ENCODE assay signal across 8 mouse cellular contexts in genomic region chr11:101278223-101279192, GRCm38 (mm10). TPM values are rescaled to one million over a fixed set of nuclear protein-coding genes. Genes with fewer than 3 reads are reported as not detected.
A peak's percentile ranks its signal among the peaks of the same experiment; 100 is the strongest.
DNase-seq lines count a peak whose midpoint lies in the region; ATAC-seq and TF ChIP-seq lines count a peak whose summit lies in the region.

Gene Cntd1 (plus strand): TSS chr11:101279012.
Gene Coa3 (minus strand): TSS chr11:101279114.

- no peak for TF ChIP-seq EP300 in MEL (IDR thresholded peaks at IDR 0.05; ENCODE audit: low read depth in 1 of 2, low read length in 2 of 2)
- TF ChIP-seq EP300 in liver, postnatal 0 days (IDR thresholded peaks at IDR 0.05; ENCODE audit: low read depth): no peak

- peaks cover 0 to 13% of the 10 kb centered on the region in 2 experiments; a peak in 2 of 4 replicates for H3K36me3 ChIP-seq in MEL (ENCODE audit: control insufficient read depth in 1 of 2, insufficient read depth in 2 of 2, low read length in 2 of 2)
- H3K36me3 ChIP-seq in forebrain, embryonic 15.5 days: no peaks in the 10 kb centered on the region
- H3K36me3 ChIP-seq in liver, postnatal 0 days (replicated peaks; ENCODE audit: insufficient read depth, low read length): no peaks in the 10 kb centered on the region; the same call in 1 of the 2 replicates
- H3K36me3 ChIP-seq in neural tube, embryonic 14.5 days (ENCODE audit: control insufficient read depth, insufficient read depth, low read length): no peaks in the 10 kb centered on the region
- H3K36me3 ChIP-seq in testis, adult 2 months (ENCODE audit: control insufficient read depth, insufficient read depth, low read length): no peaks in the 10 kb centered on the region

- 10% methylated on average over 45 of the region's 45 CpGs for WGBS in forebrain, embryonic 15.5 days
- WGBS in liver, postnatal 0 days (ENCODE audit: insufficient replicate concordance): 4% methylated on average over 45 of the region's 45 CpGs
- 11% methylated on average over 45 of the region's 45 CpGs for WGBS in neural tube, embryonic 14.5 days

- peak; percentile 98 for DNase-seq in MEL (ENCODE audit: low read depth, low spot score)
- DNase-seq in cerebellum, adult 11-12 months: peak; percentile 80
- peak; percentile 71 for DNase-seq in heart, postnatal 25 days (ENCODE audit: low spot score)
- DNase-seq in layer of hippocampus, adult 11-12 months (ENCODE audit: low spot score): peak; percentile 84
- DNase-seq in liver, postnatal 0 days: peak; percentile 85

- intact Hi-C loops in heart, postnatal 25 days (cut with DNase I): loop anchor here (2.0 kb wide), 1 partner anchor 18 kb away; the partner anchor contains the start of gene Wnk4

- peaks cover 15% of the 10 kb centered on the region for H3K79me2 ChIP-seq in MEL (ENCODE audit: control insufficient read depth, insufficient read depth, low read length, poor library complexity)

- H3K4me3 ChIP-seq in MEL (ENCODE audit: control insufficient read depth in 1 of 2, insufficient read depth in 1 of 2, low read depth in 2 of 2, low read length in 2 of 2): peak within 1 kb of the TSS; percentile 76 to 80
- peak within 1 kb of the TSS; percentile 92 for H3K4me3 ChIP-seq in forebrain, embryonic 15.5 days
- peak within 1 kb of the TSS; percentile 85 for H3K4me3 ChIP-seq in liver, postnatal 0 days (ENCODE audit: low read depth, low read length)
- peak within 1 kb of the TSS; percentile 67 for H3K4me3 ChIP-seq in neural tube, embryonic 14.5 days (ENCODE audit: low read depth, low read length)
- peak within 1 kb of the TSS; percentile 99 for H3K4me3 ChIP-seq in testis, adult 2 months (ENCODE audit: control insufficient read depth, low read depth, low read length)

- H3K27ac ChIP-seq in MEL (ENCODE audit: control insufficient read depth, low read depth, low read length): peak within 1 kb of the TSS; percentile 69
- H3K27ac ChIP-seq in forebrain, embryonic 15.5 days (replicated peaks): peak within 1 kb of the TSS; percentile 69
- peak within 1 kb of the TSS; percentile 80 for H3K27ac ChIP-seq in liver, postnatal 0 days (ENCODE audit: low read depth)
- 0 out of 2 replicates have a peak within 1 kb of the TSS, but pooled peaks have one; percentile 23 for H3K27ac ChIP-seq in neural tube, embryonic 14.5 days (ENCODE audit: low read depth, low read length)
- H3K27ac ChIP-seq in testis, adult 2 months (ENCODE audit: control insufficient read depth, insufficient read depth, low read depth, low read length): peak within 1 kb of the TSS; percentile 96

- TF ChIP-seq CTCF in MEL (IDR thresholded peaks at IDR 0.05 in 2 of 3, conservative IDR thresholded peaks at IDR 0.05 in 1 of 3; ENCODE audit: control insufficient read depth in 1 of 3, insufficient read depth in 1 of 3, low read depth in 2 of 3, low read length in 3 of 3, poor library complexity in 1 of 3, severe bottlenecking in 1 of 3): no peak
- TF ChIP-seq CTCF in liver, postnatal 0 days (IDR thresholded peaks at IDR 0.05; ENCODE audit: low read depth): peak; percentile 5; the same call in 1 of the 2 replicates
- TF ChIP-seq CTCF in testis, adult 2 months (IDR thresholded peaks at IDR 0.05; ENCODE audit: control insufficient read depth, insufficient read depth, insufficient replicate concordance, low read depth, low read length): 0 out of 2 replicates have a peak, but pooled peaks have one; percentile 1

- peak; percentile 98 for ATAC-seq in forebrain, embryonic 15.5 days (replicated peaks)
- peak; percentile 92 for ATAC-seq in liver, postnatal 0 days
- peak; percentile 96 for ATAC-seq in neural tube, embryonic 14.5 days (ENCODE audit: low read depth)

- H3K9me3 ChIP-seq in MEL (replicated peaks; ENCODE audit: insufficient read depth, low read length): no peaks in the 10 kb centered on the region
- H3K9me3 ChIP-seq in forebrain, embryonic 15.5 days: no peaks in the 10 kb centered on the region
- H3K9me3 ChIP-seq in liver, postnatal 0 days (ENCODE audit: low read length): no peaks in the 10 kb centered on the region
- H3K9me3 ChIP-seq in neural tube, embryonic 14.5 days (ENCODE audit: control insufficient read depth, low read length): no peaks in the 10 kb centered on the region

- H3K9ac ChIP-seq in MEL (ENCODE audit: control insufficient read depth, low read depth, low read length, poor library complexity, severe bottlenecking): peak within 1 kb of the TSS; percentile 79
- H3K9ac ChIP-seq in forebrain, embryonic 15.5 days (replicated peaks): peak within 1 kb of the TSS; percentile 92
- H3K9ac ChIP-seq in liver, postnatal 0 days (replicated peaks): peak within 1 kb of the TSS; percentile 77
- H3K9ac ChIP-seq in neural tube, embryonic 14.5 days (replicated peaks; ENCODE audit: low read depth, low read length): peak within 1 kb of the TSS; percentile 65

- no peak for TF ChIP-seq RAD21 in MEL (IDR thresholded peaks at IDR 0.05; ENCODE audit: low read depth, low read length)

- H3K4me1 ChIP-seq in MEL (ENCODE audit: control insufficient read depth in 1 of 2, insufficient read depth in 2 of 2, low read length in 2 of 2): peaks cover 0 to 18% of the 10 kb centered on the region in 2 experiments; a peak in 3 of 4 replicates
- H3K4me1 ChIP-seq in forebrain, embryonic 15.5 days: peaks cover 28% of the 10 kb centered on the region
- peaks cover 27% of the 10 kb centered on the region for H3K4me1 ChIP-seq in liver, postnatal 0 days (ENCODE audit: insufficient read depth)
- H3K4me1 ChIP-seq in neural tube, embryonic 14.5 days (ENCODE audit: control insufficient read depth, insufficient read depth, low read length): peaks cover 17% of the 10 kb centered on the region
- H3K4me1 ChIP-seq in testis, adult 2 months (ENCODE audit: control insufficient read depth, insufficient read depth, low read length): peaks cover 11% of the 10 kb centered on the region

- H3K27me3 ChIP-seq in MEL (ENCODE audit: control insufficient read depth in 1 of 2, insufficient read depth in 2 of 2, low read length in 2 of 2): no peaks in the 10 kb centered on the region
- H3K27me3 ChIP-seq in forebrain, embryonic 15.5 days: no peaks in the 10 kb centered on the region
- H3K27me3 ChIP-seq in liver, postnatal 0 days (ENCODE audit: insufficient read depth, low read length): no peaks in the 10 kb centered on the region
- no peaks in the 10 kb centered on the region for H3K27me3 ChIP-seq in neural tube, embryonic 14.5 days (ENCODE audit: control insufficient read depth, insufficient read depth, low read length)
- no peaks in the 10 kb centered on the region for H3K27me3 ChIP-seq in testis, adult 2 months (ENCODE audit: control insufficient read depth, insufficient read depth, low read length)

- H3K4me2 ChIP-seq in forebrain, embryonic 15.5 days (replicated peaks): peak within 1 kb of the TSS; percentile 63
- H3K4me2 ChIP-seq in liver, postnatal 0 days (ENCODE audit: low read depth, low read length): peak within 1 kb of the TSS; percentile 83
- peak within 1 kb of the TSS; percentile 82 for H3K4me2 ChIP-seq in neural tube, embryonic 14.5 days (ENCODE audit: low read depth, low read length)

- TF ChIP-seq POLR2A in MEL (IDR thresholded peaks at IDR 0.05; ENCODE audit: control insufficient read depth in 1 of 2, insufficient read depth in 1 of 2, low read depth in 1 of 2, low read length in 2 of 2, poor library complexity in 1 of 2): peak; percentile 88 to 96
- TF ChIP-seq POLR2A in testis, adult 2 months (IDR thresholded peaks at IDR 0.05; ENCODE audit: control insufficient read depth, low read depth, low read length): peak; percentile 56

TF ChIP-seq in MEL, 35 proteins besides CTCF, POLR2A, EP300 and RAD21 (continues in another document):
- TF ChIP-seq MYB (IDR thresholded peaks at IDR 0.05; ENCODE audit: low read depth, low read length) (peak; percentile 81), CHD1 (IDR thresholded peaks at IDR 0.05; ENCODE audit: low read depth, low read length) (peak; percentile 87; the same call in 1 of the 2 replicates), SIN3A (IDR thresholded peaks at IDR 0.05; ENCODE audit: low read length) (peak; percentile 88; the same call in 1 of the 2 replicates), TCF12 (IDR thresholded peaks at IDR 0.05; ENCODE audit: low read depth, low read length) (peak; percentile 67), GABPA (IDR thresholded peaks at IDR 0.05; ENCODE audit: low read depth, low read length) (no peak), GATA1 (IDR thresholded peaks at IDR 0.05; ENCODE audit: low read depth, low read length) (no peak), BHLHE40 (IDR thresholded peaks at IDR 0.05; ENCODE audit: borderline replicate concordance, low read depth, low read length) (no peak), KAT2A (conservative IDR thresholded peaks at IDR 0.05; ENCODE audit: low read depth, low read length) (peak; percentile 87), POLR2AphosphoS5 (IDR thresholded peaks at IDR 0.05; ENCODE audit: borderline replicate concordance, low read depth, low read length) (no peak), USF1 (IDR thresholded peaks at IDR 0.05; ENCODE audit: low read depth, low read length) (peak; percentile 72), ETS1 (IDR thresholded peaks at IDR 0.05; ENCODE audit: low read depth, low read length) (peak; percentile 39; the same call in 1 of the 2 replicates), MYC (IDR thresholded peaks at IDR 0.05; ENCODE audit: low read depth, low read length) (peak; percentile 75), MEF2A (IDR thresholded peaks at IDR 0.05; ENCODE audit: extremely low read depth, insufficient replicate concordance, low read depth, low read length, poor library complexity, severe bottlenecking) (no peak)

RNA-seq across cellular contexts. Expression of gene Cntd1, which starts in this region (rescaled TPM):
- 2.4 TPM in 2 replicates for total RNA-seq in MEL (2012; rRNA removed)
- under 1 TPM in 1 of 2 experiments, not detected in 1; 0.84 TPM for polyA plus RNA-seq in MEL (2012; ENCODE audit: insufficient read depth in 1 of 2, insufficient read length in 2 of 2, low read depth in 1 of 2, low replicate concordance in 2 of 2, missing spikeins in 1 of 2)
- polyA plus RNA-seq in forebrain, embryonic 15.5 days (2015; fragmentation: Nextera tagmentation; extraction: Ambion mirVana): 1.4 and 1.5 TPM in 2 replicates
- under 1 TPM; 0.10 to 0.28 TPM for total RNA-seq in heart, postnatal 25 days (2021)
- 0.19 and 0.29 TPM in 2 replicates for polyA plus RNA-seq in liver, postnatal 0 days (2015; fragmentation: Nextera tagmentation; extraction: Ambion mirVana)
- polyA plus RNA-seq in neural tube, embryonic 14.5 days (2014; fragmentation: Nextera tagmentation; extraction: Ambion mirVana): 0.75 and 0.86 TPM in 2 replicates
- polyA plus RNA-seq in testis, adult 2 months (2012; rRNA removed): 37.1 and 54.6 TPM in 2 replicates

RNA-seq across cellular contexts. Expression of gene Coa3, which starts in this region (rescaled TPM):
- total RNA-seq in MEL (2012; rRNA removed): 294 and 325 TPM in 2 replicates
- 100 to 1,000 TPM in 1 of 2 experiments, not detected in 1; 120 TPM for polyA plus RNA-seq in MEL (2012; ENCODE audit: insufficient read depth in 1 of 2, insufficient read length in 2 of 2, low read depth in 1 of 2, low replicate concordance in 2 of 2, missing spikeins in 1 of 2)
- polyA plus RNA-seq in forebrain, embryonic 15.5 days (2015; fragmentation: Nextera tagmentation; extraction: Ambion mirVana): 208 and 211 TPM in 2 replicates
- total RNA-seq in heart, postnatal 25 days (2021): 10 to 100 TPM; 89.0 to 96.9 TPM
- 79.9 and 86.6 TPM in 2 replicates for polyA plus RNA-seq in liver, postnatal 0 days (2015; fragmentation: Nextera tagmentation; extraction: Ambion mirVana)
- polyA plus RNA-seq in neural tube, embryonic 14.5 days (2014; fragmentation: Nextera tagmentation; extraction: Ambion mirVana): 242 and 258 TPM in 2 replicates
- polyA plus RNA-seq in testis, adult 2 months (2012; rRNA removed): 46.6 and 62.4 TPM in 2 replicates

Comparison
In these comparisons a context has a peak if more than half of its experiments do, and no peak if none do; other contexts are left out.
1. Peak in every context shown above with its lines: DNase-seq, ATAC-seq, H3K4me3 ChIP-seq and H3K27ac ChIP-seq.
2. RNA of gene Cntd1 (polyA plus RNA-seq): 37.1 to 54.6 TPM in testis, adult 2 months; 1.4 to 1.5 TPM in forebrain, embryonic 15.5 days, 0.84 TPM in MEL, 0.75 to 0.86 TPM in neural tube, embryonic 14.5 days and 0.19 to 0.29 TPM in liver, postnatal 0 days; every median in the first group is over 10 times any median in the second.
3. H3K27ac ChIP-seq: peak in every context shown above with its lines; median percentile 96 in testis, adult 2 months; 80 in liver, postnatal 0 days; 69 in MEL; 69 in forebrain, embryonic 15.5 days; 23 in neural tube, embryonic 14.5 days.
4. CTCF ChIP-seq: peak in liver, postnatal 0 days (single experiment) and testis, adult 2 months (single experiment); none in MEL (0 of 3).